9 mouse cellular contexts compared by ENCODE assay signal in genomic region chr2:178574859-178575258, GRCm38 (mm10).
DNase-seq lines count a peak whose midpoint lies in the region; ATAC-seq lines count a peak whose summit lies in the region.
"Had no signal": no experiment of that assay in that cellular context is flagged by ENCODE, and none has a peak within 500 bp of the region (broad histone marks: within the 10 kb centered on the region; RNA-seq: fewer than 3 reads in every experiment).

No protein-coding gene starts in this region.

- H3K4me2 ChIP-seq in hindbrain, embryonic 11.5 days (replicated peaks; ENCODE audit: low read depth, low read length) = no peak overlapping the region
- H3K4me2 ChIP-seq in hindbrain, embryonic 12.5 days (replicated peaks) = no peak overlapping the region
- H3K4me2 ChIP-seq: heart, embryonic 15.5 days had no signal

- no peak overlapping the region for H3K27ac ChIP-seq in hindbrain, embryonic 11.5 days (ENCODE audit: low read depth, low read length)
- no peak overlapping the region for H3K27ac ChIP-seq in hindbrain, embryonic 12.5 days
- H3K27ac ChIP-seq: heart, embryonic 15.5 days had no signal

- no peak overlapping the region for H3K4me3 ChIP-seq in hindbrain, embryonic 11.5 days (ENCODE audit: low read depth, low read length)
- no peak overlapping the region for H3K4me3 ChIP-seq in hindbrain, embryonic 12.5 days
- H3K4me3 ChIP-seq: heart, embryonic 15.5 days had no signal

- H3K9me3 ChIP-seq in hindbrain, embryonic 11.5 days (ENCODE audit: control insufficient read depth, low read length) = no peaks in the 10 kb centered on the region
- H3K9me3 ChIP-seq in hindbrain, embryonic 12.5 days (replicated peaks) = no peaks in the 10 kb centered on the region
- H3K9me3 ChIP-seq: heart, embryonic 15.5 days had no signal

- peak; percentile 83 for DNase-seq in hindbrain, embryonic 11.5 days (ENCODE audit: low spot score)
- DNase-seq in Muller cell, postnatal 12 days (ENCODE audit: inconsistent ontology term) = peak; percentile 54
- peak; percentile 45 for DNase-seq in cerebellum, adult 9-11 months
- DNase-seq in gastrocnemius, postnatal 10 days = peak; percentile 68
- DNase-seq in layer of hippocampus, postnatal 25 days (ENCODE audit: extremely low spot score in 1 of 2, low spot score in 1 of 2) = peak; percentile 48 to 86
- DNase-seq in telencephalon, adult 2 months (ENCODE audit: low read depth, low spot score) = peak; percentile 52

- ATAC-seq in hindbrain, embryonic 11.5 days (ENCODE audit: low FRiP score) = 0 out of 2 replicates have a peak, but pooled peaks have one; percentile 22
- ATAC-seq in hindbrain, embryonic 12.5 days (ENCODE audit: low FRiP score) = no peak
- ATAC-seq in megakaryocyte progenitor cell, adult 5-6 weeks (replicated peaks; ENCODE audit: poor library complexity) = peak; percentile 74

- no peak overlapping the region for H3K9ac ChIP-seq in hindbrain, embryonic 11.5 days (ENCODE audit: low read depth, low read length)
- H3K9ac ChIP-seq in hindbrain, embryonic 12.5 days = no peak overlapping the region
- H3K9ac ChIP-seq: heart, embryonic 15.5 days had no signal

- no peaks in the 10 kb centered on the region for H3K36me3 ChIP-seq in hindbrain, embryonic 11.5 days (ENCODE audit: control insufficient read depth, insufficient read depth, low read length)
- no peaks in the 10 kb centered on the region for H3K36me3 ChIP-seq in hindbrain, embryonic 12.5 days
- H3K36me3 ChIP-seq: heart, embryonic 15.5 days had no signal

- H3K4me1 ChIP-seq in hindbrain, embryonic 11.5 days (replicated peaks; ENCODE audit: control insufficient read depth, insufficient read depth, low read length) = no peaks in the 10 kb centered on the region; the same call in 1 of the 2 replicates
- H3K4me1 ChIP-seq in hindbrain, embryonic 12.5 days = peaks cover 2% of the 10 kb centered on the region; the same call in 1 of the 2 replicates

- no peaks in the 10 kb centered on the region for H3K27me3 ChIP-seq in hindbrain, embryonic 11.5 days (ENCODE audit: control insufficient read depth, insufficient read depth, low read length)
- H3K27me3 ChIP-seq in hindbrain, embryonic 12.5 days = 0 out of 2 replicates have a peak, but pooled peaks cover 7% of the 10 kb centered on the region

- WGBS in hindbrain, embryonic 11.5 days = 63% methylated on average over 4 of the region's 4 CpGs
- 49% methylated on average over 4 of the region's 4 CpGs for WGBS in hindbrain, embryonic 12.5 days
